Mouse (Mus musculus) Muller cell, postnatal 12 days (primary cell): ENCODE measurements around the gene Higd2a.

Source experiments
- DNase-seq: peaks from one replicate; pipeline ENCODE4 v3.0.0-alpha.2; 2015; ENCODE audit errors: inconsistent ontology term

The Higd2a gene

GRCm38 (mm10) chr13:54589996-54590951 lies at the start of gene Higd2a, which contains the start of gene Nop16:
Gene Higd2a (plus strand): TSS chr13:54590207.
Gene Nop16 (minus strand): TSS chr13:54590090.
- peak; percentile 98 for DNase-seq

DNA sequence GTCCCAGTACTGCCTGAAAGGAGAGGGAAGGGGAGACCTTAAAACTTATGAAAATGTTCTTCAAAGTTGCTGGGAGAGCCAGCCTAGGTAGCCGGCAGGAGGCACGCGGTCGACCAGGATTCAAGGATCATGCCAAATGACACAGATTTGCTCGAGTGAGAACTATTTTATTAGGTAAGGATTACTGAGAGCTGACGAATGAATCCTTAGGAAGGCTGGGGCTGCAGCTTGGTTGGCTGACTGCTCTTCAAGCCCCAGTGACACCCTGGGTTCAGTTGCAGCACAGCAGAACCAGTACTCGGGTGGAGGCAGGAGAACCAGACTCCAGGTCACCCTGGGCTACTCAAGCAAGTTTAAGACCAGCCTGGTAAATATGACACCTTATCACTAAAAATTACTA lies 42.0 kb upstream of the Higd2a start:
- DNase-seq, result no peak

GRCm38 (mm10) chr13:54556176-54556575 lies 33.8 kb upstream of the Higd2a start:
- DNase-seq, result no peak

DNA sequence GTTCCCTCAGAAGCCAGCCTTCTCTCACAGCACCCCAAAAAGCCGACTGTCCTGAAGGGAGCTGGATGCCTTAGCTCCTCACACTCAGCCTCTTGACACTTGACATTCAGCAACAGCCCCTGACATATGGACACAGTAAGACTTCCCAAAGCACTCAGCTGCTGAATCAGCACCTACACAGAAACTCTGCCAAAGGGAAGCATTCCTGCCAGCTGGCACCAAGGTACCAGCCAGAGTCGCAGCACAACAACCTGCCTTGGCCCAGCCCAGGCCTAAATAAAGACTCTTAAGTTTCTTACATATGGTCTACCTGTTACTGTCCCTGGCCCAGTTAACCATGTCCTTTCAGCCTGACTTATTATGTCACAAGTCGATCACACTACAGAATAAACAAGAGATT lies 33.2 kb upstream of the Higd2a start:
- DNase-seq, result no peak

GRCm38 (mm10) chr13:54557652-54558051 lies 32.4 kb upstream of the Higd2a start:
- no peak for DNase-seq

DNA sequence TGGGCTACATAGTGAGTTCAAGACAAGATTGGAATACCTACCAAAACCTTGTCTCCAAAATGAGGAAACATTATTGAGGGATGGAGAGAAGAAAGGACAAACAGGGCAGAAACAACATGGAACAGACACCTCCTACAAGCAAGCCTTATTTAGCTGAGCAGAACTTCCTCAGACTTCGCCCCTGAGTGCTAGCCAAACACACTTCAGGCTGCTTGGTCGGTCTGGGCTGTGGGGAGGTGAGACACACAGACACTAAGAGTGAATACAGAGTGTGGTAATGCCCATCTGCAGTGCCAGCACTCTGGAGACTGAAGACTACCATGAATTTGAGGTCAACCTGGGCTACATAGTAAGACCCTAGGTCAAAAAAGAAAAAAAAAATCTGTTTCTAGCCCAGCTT lies 30.4 kb upstream of the Higd2a start:
- DNase-seq, result no peak

DNA sequence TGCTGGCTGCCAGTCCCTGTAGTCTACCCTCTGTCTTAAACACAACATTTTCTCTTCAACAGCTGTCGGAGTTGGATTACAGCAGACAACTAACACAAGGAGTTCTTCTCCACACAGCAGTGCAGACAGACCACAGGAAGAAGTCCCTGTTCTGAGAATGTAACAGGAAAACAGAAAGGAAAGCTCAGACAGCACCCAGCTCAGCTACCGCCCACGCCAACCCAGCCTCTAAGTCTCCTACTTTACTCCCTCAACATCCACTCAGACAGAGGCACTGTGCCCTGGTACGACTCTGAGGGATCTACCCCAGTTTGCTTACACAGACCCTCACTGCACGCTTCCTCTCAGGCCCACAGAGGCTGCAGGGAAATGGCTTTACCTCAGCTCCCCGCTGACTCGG lies 29.4 kb upstream of the Higd2a start:
- no peak for DNase-seq

DNA sequence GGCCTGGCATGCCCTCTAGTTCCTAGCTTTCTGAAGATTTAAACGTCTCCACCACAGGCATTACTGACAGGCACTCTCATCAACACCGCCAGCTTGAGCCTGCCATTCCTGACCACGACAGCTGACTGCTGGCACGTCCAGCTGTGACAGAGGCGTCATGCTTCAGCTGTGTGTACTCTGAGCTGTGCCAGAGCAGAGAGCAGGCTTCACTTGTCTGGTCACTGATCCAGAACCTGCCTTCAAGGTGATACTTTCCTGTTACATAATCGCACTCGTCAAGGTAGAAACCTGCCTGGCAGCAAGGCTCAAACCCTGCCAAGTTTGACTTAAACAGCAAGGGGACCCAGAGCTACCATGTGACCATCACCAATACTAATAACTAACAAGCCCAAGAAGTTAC lies 27.4 kb upstream of the Higd2a start:
- DNase-seq, result no peak

GRCm38 (mm10) chr13:54564232-54565200 lies 25.5 kb upstream of the Higd2a start:
- DNase-seq, result peak; percentile 47

- DNase-seq, result peak; percentile 92
Observed at GRCm38 (mm10) chr13:54565201-54565581, 24.8 kb upstream of the Higd2a start, which contains the start of gene 4833439L19Rik. Gene 4833439L19Rik (minus strand): TSS chr13:54565435.

DNA sequence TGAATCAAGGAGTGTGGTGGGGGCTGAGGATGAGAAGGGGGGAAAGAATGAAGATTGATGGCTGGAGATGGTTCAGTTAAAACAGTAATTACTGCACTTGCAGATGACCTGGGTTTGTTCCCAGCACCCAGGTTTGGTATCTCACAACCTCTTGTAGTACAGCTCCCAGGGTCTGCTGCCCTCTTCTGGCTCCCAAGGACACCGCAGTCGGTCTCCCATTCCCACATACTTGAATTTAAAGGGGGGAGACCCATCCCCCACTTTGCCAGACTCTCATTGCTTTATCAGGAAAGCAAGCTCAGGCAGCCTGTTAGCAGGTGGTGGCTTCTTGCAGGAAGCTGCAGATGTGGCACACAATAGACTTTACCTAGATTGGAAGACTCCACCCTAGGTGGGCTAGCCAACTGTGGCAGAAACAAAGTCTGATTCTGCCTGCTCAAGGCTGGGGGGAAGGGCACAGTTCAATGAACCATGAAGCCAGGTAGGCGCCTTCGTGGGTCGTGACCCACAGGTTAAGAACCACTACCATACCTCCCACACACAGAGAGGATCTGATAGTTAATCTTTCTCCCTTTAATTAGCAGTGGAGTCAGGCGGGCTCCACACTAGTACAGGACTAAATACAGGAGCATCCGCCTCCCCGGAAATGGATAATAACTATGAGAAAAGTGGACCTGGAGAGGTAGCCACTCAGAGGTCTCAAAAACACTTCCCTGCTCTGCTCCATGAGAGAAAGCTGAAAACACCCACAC lies 24.2 kb upstream of the Higd2a start:
- no peak for DNase-seq

- DNase-seq, result no peak
Observed at GRCm38 (mm10) chr13:54568380-54568779, 21.6 kb upstream of the Higd2a start.

DNA sequence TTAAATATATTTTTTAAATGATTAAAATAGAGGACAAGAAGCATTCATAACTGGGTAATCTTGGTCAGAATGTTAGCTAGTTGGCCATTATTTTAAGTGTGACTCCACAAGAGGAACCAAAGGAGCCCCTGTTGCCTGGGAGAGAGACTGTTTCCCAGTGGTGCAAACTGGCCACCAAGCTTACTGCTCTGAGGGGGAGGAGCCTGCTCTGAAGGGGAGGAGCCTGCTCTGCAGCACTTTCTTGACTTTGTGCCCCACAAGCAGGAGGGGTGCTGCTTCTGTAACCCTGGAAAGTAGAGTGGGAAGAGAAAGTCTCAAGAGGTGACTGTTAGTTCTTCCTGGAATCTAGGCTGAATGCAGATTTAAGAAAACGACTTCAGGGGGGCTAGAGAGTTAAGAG lies 20.7 kb upstream of the Higd2a start:
- no peak for DNase-seq

DNA sequence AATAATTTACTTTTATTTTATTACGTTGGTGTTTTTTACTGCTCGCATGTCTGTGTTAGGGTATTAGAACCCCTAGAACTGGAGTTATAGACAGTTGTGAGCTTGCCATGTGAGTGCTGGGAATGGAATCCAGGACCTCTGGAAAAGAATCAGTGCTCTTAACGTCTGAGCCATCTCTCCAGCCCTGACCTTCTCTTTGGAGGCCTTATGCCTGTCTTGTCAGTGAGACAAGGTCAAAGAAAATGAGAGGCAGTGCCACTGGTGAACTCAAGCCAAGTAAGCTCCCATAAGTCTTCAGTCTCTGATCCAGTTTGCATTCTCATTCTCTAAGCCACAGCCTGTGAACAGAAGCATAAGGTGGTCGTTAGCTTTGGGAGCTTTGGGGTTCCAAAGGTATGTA lies 19.3 kb upstream of the Higd2a start:
- no peak for DNase-seq

GRCm38 (mm10) chr13:54571637-54572036 lies 18.4 kb upstream of the Higd2a start:
- DNase-seq, result no peak

DNA sequence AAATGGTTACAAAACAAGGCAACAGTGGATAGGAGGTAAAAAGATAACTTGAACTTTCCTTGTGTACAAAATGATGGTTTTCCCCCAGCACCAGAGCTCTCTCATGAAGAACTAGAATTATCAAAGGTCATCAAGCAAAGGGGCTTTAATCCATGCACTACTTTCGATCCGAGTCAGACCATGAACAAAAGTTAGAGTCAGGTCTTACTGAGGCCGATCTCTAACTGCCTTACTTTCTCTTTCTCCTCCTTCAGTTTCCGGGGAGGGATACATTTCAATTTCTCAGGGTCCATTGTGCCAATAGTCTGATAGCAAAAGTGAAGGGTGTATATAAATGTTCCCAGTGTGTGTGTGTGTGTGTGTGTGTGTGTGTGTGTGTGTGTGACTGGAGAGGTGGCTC lies 17.4 kb upstream of the Higd2a start:
- DNase-seq, result no peak

GRCm38 (mm10) chr13:54574854-54575481 lies 15.0 kb upstream of the Higd2a start, which contains the start of gene Arl10:
Gene Arl10 (plus strand): TSS chr13:54575015.
- peak; percentile 86 for DNase-seq

DNA sequence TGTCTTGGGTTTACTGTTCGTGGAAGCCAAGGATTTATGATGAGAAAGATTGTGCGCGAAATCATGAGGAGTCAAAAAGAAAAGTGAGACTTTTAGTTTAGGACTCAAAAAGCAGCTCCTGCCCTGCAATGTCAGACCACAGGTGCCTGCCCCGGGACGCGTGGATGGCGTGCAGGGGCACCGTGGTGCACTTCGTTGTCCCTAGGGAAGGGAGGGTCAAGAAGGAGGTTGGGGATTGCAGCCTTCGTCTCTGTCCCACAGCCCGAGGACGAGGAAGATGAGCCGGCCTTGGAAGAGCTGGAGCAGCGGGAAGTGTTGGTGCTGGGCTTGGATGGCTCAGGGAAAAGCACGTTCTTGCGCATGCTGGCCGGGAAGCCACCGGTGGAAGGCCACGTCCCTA lies 14.5 kb upstream of the Higd2a start:
- no peak for DNase-seq

DNA sequence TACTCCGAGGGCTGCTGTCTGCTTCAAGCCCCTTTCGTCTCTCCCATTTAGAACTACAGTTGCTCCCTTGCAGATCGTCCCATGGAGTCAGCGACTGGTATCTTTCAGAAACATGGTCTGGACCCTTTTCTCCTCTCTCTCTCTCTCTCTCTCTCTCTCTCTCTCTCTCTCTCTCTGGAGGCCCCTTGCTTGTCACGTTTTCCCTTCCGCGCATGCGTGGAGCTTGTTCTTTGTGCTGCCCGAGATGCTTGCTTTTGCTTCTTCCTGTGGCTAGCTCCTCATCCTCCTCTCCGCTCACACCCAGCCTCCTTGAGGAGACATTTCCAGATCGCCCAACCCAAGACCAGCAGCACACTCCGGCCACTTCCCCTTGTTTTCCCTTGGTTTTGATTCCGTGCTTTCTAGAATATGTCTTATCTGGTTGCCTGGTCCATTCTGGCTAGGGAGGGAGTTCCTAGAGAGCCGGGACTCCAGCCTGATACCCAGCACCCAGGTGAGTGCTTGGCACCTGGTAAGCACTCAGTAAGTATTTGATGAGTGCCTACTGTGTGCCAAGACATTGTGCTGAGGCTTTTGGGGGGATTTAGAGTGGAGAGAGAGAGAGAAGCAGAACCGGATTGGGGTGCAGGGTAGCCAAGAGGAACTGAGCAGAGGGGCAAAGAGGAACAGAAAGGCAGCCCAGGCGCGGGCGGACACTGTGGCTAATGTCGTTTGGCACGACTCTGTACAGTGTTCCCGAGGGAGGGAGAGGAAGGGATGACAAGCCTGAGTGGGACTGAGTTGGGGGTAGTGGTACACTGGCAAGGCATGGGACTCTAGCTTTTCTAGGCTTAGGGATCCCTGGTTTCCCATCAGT lies 12.1 kb upstream of the Higd2a start:
- no peak for DNase-seq

DNA sequence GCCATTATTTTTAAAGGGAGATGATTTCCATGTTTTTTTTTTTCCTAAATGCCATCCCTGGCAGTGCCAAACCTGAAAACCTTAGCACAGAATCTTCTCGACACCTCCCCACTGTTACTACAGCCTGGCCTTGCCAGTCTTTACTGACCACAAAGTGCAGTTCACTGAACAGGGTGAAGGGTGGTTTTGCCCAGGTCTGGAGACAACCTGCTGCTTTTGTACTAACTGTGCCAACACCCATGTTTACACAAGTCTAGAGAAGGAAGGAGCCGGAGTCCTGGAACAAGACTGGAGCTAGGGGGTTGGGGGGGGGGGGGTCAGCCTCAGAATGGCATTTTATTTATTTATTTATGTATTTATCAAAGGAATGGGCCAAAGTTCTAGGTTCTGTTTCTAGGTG lies 8.6 kb upstream of the Higd2a start:
- peak; percentile 46 for DNase-seq
